Mouse (Mus musculus) urinary bladder, postnatal 25 days (tissue): ENCODE data around the gene Shcbp1l.
"Not testable (repeated sequence)": the region's sequence is repeated elsewhere in the genome, so short reads cannot be mapped to it uniquely, and the experiment has no call there.

Experiments
- DNase-seq: peaks from one replicate; pipeline ENCODE4 v3.0.0; 2022; ENCODE audit warnings: low spot score

Gene Shcbp1l

GRCm38 (mm10) chr1:153424271-153424670, 691 bp upstream of the Shcbp1l start:
- no peak for DNase-seq

GRCm38 (mm10) chr1:153431158-153431557, 6.2 kb downstream of the Shcbp1l start:
- DNase-seq, result no peak

- DNase-seq, result no peak
These were observed 6.7 kb downstream of the Shcbp1l start for GRCm38 (mm10) chr1:153431701-153432100.

GRCm38 (mm10) chr1:153432329-153432728, 7.4 kb downstream of the Shcbp1l start:
- DNase-seq, result no peak

- no peak for DNase-seq
These were observed 9.1 kb downstream of the Shcbp1l start for GRCm38 (mm10) chr1:153433851-153434589.

GRCm38 (mm10) chr1:153437536-153437935, 12.6 kb downstream of the Shcbp1l start:
- no peak for DNase-seq

GRCm38 (mm10) chr1:153440752-153441151, 15.8 kb downstream of the Shcbp1l start:
- DNase-seq, result no peak

GRCm38 (mm10) chr1:153441656-153442055, 16.7 kb downstream of the Shcbp1l start:
- no peak for DNase-seq

GRCm38 (mm10) chr1:153443019-153443418, 18.1 kb downstream of the Shcbp1l start:
- no peak for DNase-seq

GRCm38 (mm10) chr1:153443632-153444031, 18.7 kb downstream of the Shcbp1l start:
- DNase-seq, result no peak

- DNase-seq, result no peak
These were observed 21.3 kb downstream of the Shcbp1l start for GRCm38 (mm10) chr1:153446120-153446831.

- DNase-seq, result no peak
These were observed 26.5 kb downstream of the Shcbp1l start for GRCm38 (mm10) chr1:153451237-153452154.

GRCm38 (mm10) chr1:153453146-153453642, 28.2 kb downstream of the Shcbp1l start:
- DNase-seq, result no peak

GRCm38 (mm10) chr1:153456137-153456536, 31.2 kb downstream of the Shcbp1l start:
- DNase-seq, result no peak

- no peak for DNase-seq
These were observed 36.8 kb downstream of the Shcbp1l start for GRCm38 (mm10) chr1:153461796-153462195.

- DNase-seq, result no peak
These were observed 54.3 kb downstream of the Shcbp1l start for GRCm38 (mm10) chr1:153479296-153479695.

- DNase-seq, result peak; percentile 48
These were observed 55.5 kb downstream of the Shcbp1l start for GRCm38 (mm10) chr1:153480386-153481024.

GRCm38 (mm10) chr1:153481025-153481412, 56.1 kb downstream of the Shcbp1l start:
- DNase-seq, result no peak

GRCm38 (mm10) chr1:153485201-153485796, 60.3 kb downstream of the Shcbp1l start:
- DNase-seq, result no peak

- not testable (repeated sequence) for DNase-seq
These were observed 61.2 kb downstream of the Shcbp1l start for GRCm38 (mm10) chr1:153486120-153486519.
